Mouse (Mus musculus): ENCODE results near the gene Cdr2l. TPM values are rescaled to one million over a fixed set of nuclear protein-coding genes. Genes with fewer than 3 reads are reported as not detected.

Cdr2l gene
- polyA plus RNA-seq (2016; fragmentation: Nextera tagmentation; extraction: Ambion mirVana) = 16.1 and 21.4 TPM in 2 replicates

DNA sequence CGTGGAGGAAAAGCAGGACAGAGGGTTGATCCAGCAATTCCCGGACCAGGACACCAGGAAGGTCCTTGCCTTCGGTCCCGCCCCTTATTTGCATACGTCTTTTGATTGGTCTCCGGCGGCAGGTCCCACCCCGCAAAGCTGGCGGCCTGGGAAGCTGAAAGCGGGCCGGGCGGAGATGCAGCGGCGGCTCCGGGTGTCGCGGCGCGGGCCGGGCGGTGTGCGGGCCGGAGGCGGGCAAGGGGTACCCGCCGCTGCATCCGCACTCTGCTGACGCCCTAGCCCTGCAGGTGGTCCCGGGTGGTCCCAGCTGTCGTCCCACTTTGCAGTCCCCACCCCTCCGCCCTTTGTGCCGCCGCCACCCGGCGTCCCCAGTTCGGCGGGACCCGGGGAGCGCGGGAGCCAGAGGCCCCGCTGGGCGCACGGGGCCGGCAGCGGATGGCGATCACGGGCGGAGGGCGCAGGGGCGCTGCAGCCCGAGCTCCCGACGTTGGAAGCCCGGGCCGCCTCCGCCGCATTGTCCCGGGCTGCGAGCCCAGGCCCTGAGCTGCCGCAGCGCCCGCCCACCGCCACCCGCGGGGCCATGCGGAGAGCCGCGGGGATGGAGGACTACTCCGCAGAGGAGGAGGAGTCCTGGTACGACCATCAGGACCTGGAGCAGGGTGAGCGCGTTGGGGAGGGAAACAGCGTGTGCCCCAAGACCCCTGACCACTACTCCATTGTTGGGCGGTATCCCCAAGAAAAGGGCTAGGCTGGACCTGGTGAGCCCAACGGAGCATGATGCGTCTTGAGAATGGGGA, at the start of gene Cdr2l:
TSS of gene Cdr2l (plus strand) at position 174 of the 797 bp plus-strand sequence.
- under 1% methylated on average over 76 of the region's 76 CpGs for WGBS
- peak; percentile 92 for DNase-seq (ENCODE audit: low spot score)
- Histone ChIP-seq H3K4me1 (replicated peaks) (peaks cover 49% of the 10 kb centered on the region), H3K4me3 (peak within 1 kb of the TSS; percentile 87), H3K9me3 (0 out of 2 replicates have a peak, but pooled peaks cover 3% of the 10 kb centered on the region), H3K27ac (peak within 1 kb of the TSS; percentile 97), H3K27me3 (ENCODE audit: insufficient read depth, poor library complexity, severe bottlenecking) (peaks cover 16% of the 10 kb centered on the region; the same call in 1 of the 2 replicates), H3K36me3 (no peaks in the 10 kb centered on the region)

DNA sequence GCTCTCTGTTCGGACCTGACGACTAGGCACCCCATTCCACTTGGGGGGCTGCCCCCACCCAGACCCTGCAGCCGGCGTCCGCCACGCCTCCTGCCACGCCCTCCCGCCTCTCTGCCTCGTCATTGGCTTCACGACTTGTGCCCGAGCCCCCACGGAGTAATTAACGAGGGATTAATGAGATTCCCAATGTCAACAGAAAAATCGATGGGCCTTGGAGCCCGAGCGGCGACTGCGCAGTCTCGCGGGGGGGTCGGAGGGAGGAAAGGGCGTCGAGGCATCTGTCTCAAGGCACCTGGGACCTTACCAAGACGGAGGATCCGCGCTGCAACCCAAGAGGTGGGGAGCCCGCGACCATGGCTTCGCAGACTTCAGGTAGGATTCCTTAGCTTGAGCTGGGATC, 47.2 kb upstream of the Cdr2l start, which contains the start of gene Otop3:
TSS of gene Otop3 (plus strand) at position 201 of the 400 bp plus-strand sequence.
- H3K27ac ChIP-seq = no peak within 1 kb of the TSS; the same call in 1 of the 2 replicates
- H3K4me3 ChIP-seq = peak within 1 kb of the TSS; percentile 38
- H3K9me3 ChIP-seq = no peaks in the 10 kb centered on the region
- peaks cover 24% of the 10 kb centered on the region for H3K4me1 ChIP-seq (replicated peaks)
- H3K27me3 ChIP-seq (ENCODE audit: insufficient read depth, poor library complexity, severe bottlenecking) = peaks cover 84% of the 10 kb centered on the region
- WGBS = 6% methylated on average over 29 of the region's 29 CpGs
- peak; percentile 31 for DNase-seq (ENCODE audit: low spot score)
- no peaks in the 10 kb centered on the region for H3K36me3 ChIP-seq

DNA sequence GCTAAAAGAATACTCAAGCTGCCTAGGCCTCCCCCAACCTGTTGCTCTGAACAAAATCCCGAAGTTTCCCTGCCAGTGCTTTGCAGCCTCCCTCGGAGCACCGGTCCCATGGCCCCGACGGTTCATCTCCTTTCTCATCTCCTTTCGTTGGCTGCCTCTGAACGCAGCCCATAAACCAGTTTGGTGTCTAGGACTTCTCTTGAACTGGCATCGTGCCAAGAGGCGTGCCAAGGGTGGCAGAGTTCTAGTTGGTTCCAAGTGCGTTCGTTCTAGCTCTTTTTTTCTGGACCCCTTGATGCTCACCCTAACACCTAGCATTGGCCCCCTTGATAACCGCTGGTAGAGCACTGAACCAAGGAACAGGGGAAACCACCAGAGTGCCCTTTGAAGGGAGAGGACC, 46.5 kb upstream of the Cdr2l start:
- Histone ChIP-seq H3K4me1 (replicated peaks) (peaks cover 24% of the 10 kb centered on the region), H3K36me3 (no peaks in the 10 kb centered on the region), H3K4me3 (no peak overlapping the region), H3K27ac (no peak overlapping the region; the same call in 1 of the 2 replicates), H3K9me3 (no peaks in the 10 kb centered on the region), H3K27me3 (ENCODE audit: insufficient read depth, poor library complexity, severe bottlenecking) (peaks cover 86% of the 10 kb centered on the region)
- WGBS = 61% methylated on average over 12 of the region's 12 CpGs
- no peak for DNase-seq (ENCODE audit: low spot score)

DNA sequence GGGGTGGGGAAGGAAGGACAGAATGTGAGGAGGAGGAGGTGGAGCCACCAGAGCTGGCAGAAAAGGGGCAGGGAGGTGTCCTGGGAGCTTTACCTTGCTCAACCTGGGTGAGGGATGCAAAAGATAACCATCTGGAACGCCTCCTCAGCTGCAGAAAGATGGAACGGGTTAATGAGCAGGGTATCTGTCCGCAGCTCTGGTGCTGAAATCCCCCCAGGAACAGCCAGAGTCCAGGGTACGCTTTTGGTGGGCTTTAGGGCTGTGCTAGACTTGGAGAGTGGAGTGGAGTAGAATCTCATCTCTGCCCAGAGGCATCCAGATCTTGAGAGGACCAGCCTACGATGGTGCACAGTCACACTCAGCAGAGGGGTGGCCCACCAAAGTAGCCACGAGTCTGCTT, 45.6 kb upstream of the Cdr2l start:
- Histone ChIP-seq H3K9me3 (no peaks in the 10 kb centered on the region), H3K4me3 (no peak overlapping the region), H3K27me3 (ENCODE audit: insufficient read depth, poor library complexity, severe bottlenecking) (peaks cover 86% of the 10 kb centered on the region), H3K27ac (no peak overlapping the region), H3K4me1 (replicated peaks) (peaks cover 24% of the 10 kb centered on the region), H3K36me3 (no peaks in the 10 kb centered on the region)
- DNase-seq (ENCODE audit: low spot score) = peak; percentile 46
- WGBS = 22% methylated on average over 6 of the region's 6 CpGs

DNA sequence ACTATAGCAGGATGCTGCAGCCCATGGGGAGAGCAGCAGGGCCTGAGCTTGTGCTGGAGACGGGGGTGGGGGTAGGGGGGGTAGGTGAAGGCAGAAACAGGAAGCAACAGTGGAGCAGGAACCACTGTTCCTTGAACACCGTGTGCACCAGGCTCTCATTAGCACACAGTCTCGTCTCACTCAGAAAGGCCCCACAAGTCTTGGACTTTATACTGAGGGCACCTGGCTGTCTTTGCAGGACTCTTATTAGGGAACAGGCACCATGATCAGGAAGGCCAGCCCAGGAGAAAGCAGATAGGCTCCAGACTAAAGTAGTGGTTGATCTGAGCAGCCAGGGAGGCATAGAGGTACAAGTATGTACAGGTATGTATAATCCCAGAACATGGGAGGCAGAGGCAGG, 44.4 kb upstream of the Cdr2l start:
- WGBS = 66% methylated on average over 3 of the region's 3 CpGs
- Histone ChIP-seq H3K4me3 (no peak overlapping the region), H3K27ac (no peak overlapping the region), H3K4me1 (replicated peaks) (peaks cover 24% of the 10 kb centered on the region), H3K27me3 (ENCODE audit: insufficient read depth, poor library complexity, severe bottlenecking) (peaks cover 83% of the 10 kb centered on the region), H3K9me3 (no peaks in the 10 kb centered on the region), H3K36me3 (no peaks in the 10 kb centered on the region)
- DNase-seq (ENCODE audit: low spot score) = no peak

DNA sequence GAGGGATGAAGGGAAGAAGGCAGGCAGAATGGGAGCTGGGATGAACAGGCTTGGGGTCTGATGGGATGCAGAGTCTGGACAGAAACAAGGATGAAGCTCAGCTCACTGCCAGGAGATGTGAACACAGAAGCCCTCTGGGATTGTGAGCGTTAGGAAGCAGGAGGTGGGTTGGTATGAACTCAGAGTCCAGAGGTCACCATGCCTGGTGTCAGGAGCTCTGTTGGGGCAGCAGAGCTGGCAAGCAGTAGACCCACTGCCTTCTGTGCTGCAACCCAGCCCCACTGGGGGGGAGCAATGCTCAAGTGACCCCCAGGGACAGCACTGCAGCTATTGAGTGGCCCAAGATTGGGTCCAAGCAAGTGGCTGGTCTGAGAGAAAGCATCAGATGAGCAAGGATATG, 43.9 kb upstream of the Cdr2l start:
- DNase-seq (ENCODE audit: low spot score) = no peak
- Histone ChIP-seq H3K4me3 (no peak overlapping the region), H3K9me3 (no peaks in the 10 kb centered on the region), H3K27me3 (ENCODE audit: insufficient read depth, poor library complexity, severe bottlenecking) (peaks cover 78% of the 10 kb centered on the region), H3K36me3 (no peaks in the 10 kb centered on the region), H3K27ac (no peak overlapping the region), H3K4me1 (replicated peaks) (peaks cover 24% of the 10 kb centered on the region)
- WGBS = 71% methylated on average over 1 of the region's 1 CpGs

DNA sequence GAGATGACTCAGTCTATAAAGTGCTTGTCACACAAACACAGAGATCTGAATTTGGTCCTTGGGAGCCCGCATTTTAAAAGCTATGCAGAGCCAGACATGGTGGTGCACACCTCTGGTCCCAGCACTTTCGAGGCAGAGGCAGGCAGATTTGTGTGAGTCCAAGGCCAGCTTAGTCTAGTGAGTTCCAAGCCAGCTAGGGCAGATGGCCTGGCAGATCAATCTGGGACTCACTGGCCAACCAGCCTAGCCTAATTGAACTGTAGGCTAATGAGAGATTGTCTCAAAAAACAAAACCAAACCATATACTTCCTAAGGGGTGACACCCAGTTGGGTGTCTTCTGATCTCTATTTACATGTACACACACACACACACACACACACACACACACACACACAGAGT, 40.5 kb upstream of the Cdr2l start:
- Histone ChIP-seq H3K4me3 (no peak overlapping the region), H3K27ac (no peak overlapping the region), H3K36me3 (no peaks in the 10 kb centered on the region), H3K4me1 (replicated peaks) (peaks cover 21% of the 10 kb centered on the region), H3K27me3 (ENCODE audit: insufficient read depth, poor library complexity, severe bottlenecking) (peaks cover 76% of the 10 kb centered on the region), H3K9me3 (no peaks in the 10 kb centered on the region)
- WGBS = 70% methylated on average over 2 of the region's 2 CpGs
- no peak for DNase-seq (ENCODE audit: low spot score)

DNA sequence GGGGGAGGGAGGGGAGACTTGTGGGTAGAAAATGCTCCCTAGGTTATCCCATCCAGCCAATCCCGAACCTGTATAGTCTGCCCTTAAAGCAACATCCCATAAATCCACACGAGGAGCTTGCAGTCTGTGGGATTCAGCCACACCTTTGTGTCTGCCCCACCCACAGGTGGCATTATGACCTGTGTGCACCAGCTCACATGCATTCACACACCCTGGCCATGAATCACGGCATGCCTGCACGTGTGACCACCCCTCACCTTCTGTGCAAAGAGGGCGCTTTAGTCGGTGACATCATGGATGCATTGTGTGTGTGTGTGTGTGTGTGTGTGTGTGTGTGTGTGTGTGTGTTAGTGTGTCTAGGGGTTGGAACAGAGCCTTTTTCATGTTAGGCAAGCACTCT, 39.9 kb upstream of the Cdr2l start:
- Histone ChIP-seq H3K27ac (no peak overlapping the region), H3K4me3 (no peak overlapping the region), H3K27me3 (ENCODE audit: insufficient read depth, poor library complexity, severe bottlenecking) (peaks cover 76% of the 10 kb centered on the region), H3K4me1 (replicated peaks) (peaks cover 24% of the 10 kb centered on the region), H3K9me3 (no peaks in the 10 kb centered on the region), H3K36me3 (no peaks in the 10 kb centered on the region)
- DNase-seq (ENCODE audit: low spot score) = no peak
- 77% methylated on average over 6 of the region's 6 CpGs for WGBS

DNA sequence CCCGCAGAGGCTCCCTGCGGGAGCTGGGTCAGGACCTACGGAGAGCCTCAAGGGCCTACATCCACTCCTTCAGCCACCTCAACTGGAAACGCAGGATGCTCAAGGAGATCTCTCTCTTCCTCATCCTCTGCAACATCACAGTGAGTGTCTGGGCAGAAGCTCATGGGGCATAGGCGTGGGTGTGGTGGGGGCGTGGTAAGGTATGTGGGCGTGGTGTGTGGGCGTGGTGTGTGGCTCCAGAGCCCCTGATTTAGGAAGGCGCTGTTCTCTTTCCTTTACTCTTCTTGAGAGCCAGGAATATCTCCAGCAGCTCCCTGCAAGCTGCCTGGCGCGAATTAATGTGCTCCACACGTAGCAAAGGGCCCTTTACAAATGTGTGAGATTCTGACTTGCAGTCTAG, 36.7 kb upstream of the Cdr2l start:
- no peak overlapping the region for H3K27ac ChIP-seq
- peaks cover 8% of the 10 kb centered on the region; the same call in 1 of the 2 replicates for H3K36me3 ChIP-seq
- H3K4me3 ChIP-seq = no peak overlapping the region
- no peaks in the 10 kb centered on the region for H3K9me3 ChIP-seq
- no peak for DNase-seq (ENCODE audit: low spot score)
- peaks cover 76% of the 10 kb centered on the region for H3K27me3 ChIP-seq (ENCODE audit: insufficient read depth, poor library complexity, severe bottlenecking)
- WGBS = 10% methylated on average over 12 of the region's 12 CpGs
- H3K4me1 ChIP-seq (replicated peaks) = peaks cover 22% of the 10 kb centered on the region

DNA sequence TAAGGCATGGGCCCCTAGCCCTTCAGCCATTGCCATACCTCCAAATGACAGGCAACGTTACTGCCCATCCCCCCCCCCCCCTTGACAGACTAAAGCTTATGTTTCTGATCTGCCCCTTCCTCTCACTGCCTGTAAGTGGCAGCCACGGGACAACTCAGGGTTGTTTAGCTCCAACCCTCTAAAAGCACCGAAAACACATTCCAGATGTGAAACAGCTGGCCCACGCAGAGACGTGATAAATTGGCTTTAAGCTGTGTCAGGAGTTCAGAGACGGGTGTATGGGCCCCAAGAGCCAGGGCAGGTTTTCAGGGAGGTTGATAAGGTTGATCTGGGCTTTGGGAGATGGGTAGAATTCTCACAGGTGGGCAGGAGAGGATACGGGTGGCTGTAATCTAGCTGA, 36.2 kb upstream of the Cdr2l start:
- H3K27ac ChIP-seq = no peak overlapping the region
- peaks cover 76% of the 10 kb centered on the region for H3K27me3 ChIP-seq (ENCODE audit: insufficient read depth, poor library complexity, severe bottlenecking)
- 46% methylated on average over 7 of the region's 7 CpGs for WGBS
- no peaks in the 10 kb centered on the region for H3K9me3 ChIP-seq
- DNase-seq (ENCODE audit: low spot score) = peak; percentile 31
- H3K36me3 ChIP-seq = peaks cover 8% of the 10 kb centered on the region; the same call in 1 of the 2 replicates
- H3K4me1 ChIP-seq (replicated peaks) = peaks cover 22% of the 10 kb centered on the region
- H3K4me3 ChIP-seq = no peak overlapping the region

DNA sequence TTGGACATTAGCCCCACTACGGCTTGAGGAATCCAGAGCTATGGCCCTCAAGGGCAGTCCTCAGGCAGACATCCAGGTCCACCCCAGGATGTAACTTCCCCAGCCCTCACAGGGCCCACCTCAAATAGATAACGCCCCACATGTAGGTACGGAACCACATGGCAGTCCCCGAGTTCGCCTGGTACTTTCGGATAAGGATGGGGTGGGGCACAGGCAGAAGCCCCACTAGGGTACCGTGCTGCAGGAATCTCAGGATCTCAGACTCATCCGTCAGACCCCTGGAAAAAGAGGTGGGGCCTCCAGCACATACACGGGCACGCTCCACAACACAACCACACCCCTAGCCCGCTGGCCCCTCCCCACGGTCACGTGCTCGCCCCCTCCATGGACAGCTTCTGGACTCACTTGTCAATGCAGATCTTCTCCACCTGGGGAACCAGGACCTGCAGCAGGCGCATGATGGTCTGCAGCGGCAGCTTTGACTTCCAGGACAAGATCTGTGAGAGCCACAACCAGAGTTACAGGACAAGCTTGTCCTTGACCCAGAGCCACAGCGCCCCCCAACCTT, 33.0 kb upstream of the Cdr2l start:
- WGBS = 58% methylated on average over 17 of the region's 17 CpGs
- peaks cover 17% of the 10 kb centered on the region for H3K36me3 ChIP-seq
- no peak overlapping the region for H3K27ac ChIP-seq
- peaks cover 82% of the 10 kb centered on the region for H3K27me3 ChIP-seq (ENCODE audit: insufficient read depth, poor library complexity, severe bottlenecking)
- H3K9me3 ChIP-seq = no peaks in the 10 kb centered on the region
- DNase-seq (ENCODE audit: low spot score) = no peak
- H3K4me3 ChIP-seq = no peak overlapping the region
- peaks cover 22% of the 10 kb centered on the region for H3K4me1 ChIP-seq (replicated peaks)

DNA sequence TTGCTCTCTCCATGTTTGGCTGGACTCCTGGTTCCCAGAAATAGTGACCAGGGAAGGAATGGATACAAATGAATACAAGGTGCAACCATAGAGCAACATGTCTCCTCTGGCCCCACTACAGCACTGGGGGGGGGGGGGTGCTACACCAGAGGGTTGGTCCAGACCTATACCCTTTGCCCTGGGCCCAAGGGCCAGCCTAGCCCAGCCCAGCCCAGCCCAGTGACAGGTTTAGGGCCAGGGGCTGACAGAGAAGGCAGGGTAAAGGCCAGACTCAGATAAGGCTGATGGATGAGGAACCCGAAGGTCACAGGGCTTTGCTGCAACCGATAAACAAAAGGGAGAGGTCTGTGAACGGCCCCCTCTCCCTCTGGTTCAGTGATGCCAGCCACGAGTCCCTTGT, 31.7 kb upstream of the Cdr2l start:
- no peak overlapping the region for H3K27ac ChIP-seq
- DNase-seq (ENCODE audit: low spot score) = no peak
- H3K36me3 ChIP-seq = peaks cover 17% of the 10 kb centered on the region
- no peak overlapping the region for H3K4me3 ChIP-seq
- H3K27me3 ChIP-seq (ENCODE audit: insufficient read depth, poor library complexity, severe bottlenecking) = peaks cover 76% of the 10 kb centered on the region
- whole genome bisulfite sequencing = 67% methylated on average over 4 of the region's 4 CpGs
- H3K9me3 ChIP-seq = no peaks in the 10 kb centered on the region
- peaks cover 14% of the 10 kb centered on the region for H3K4me1 ChIP-seq (replicated peaks)

DNA sequence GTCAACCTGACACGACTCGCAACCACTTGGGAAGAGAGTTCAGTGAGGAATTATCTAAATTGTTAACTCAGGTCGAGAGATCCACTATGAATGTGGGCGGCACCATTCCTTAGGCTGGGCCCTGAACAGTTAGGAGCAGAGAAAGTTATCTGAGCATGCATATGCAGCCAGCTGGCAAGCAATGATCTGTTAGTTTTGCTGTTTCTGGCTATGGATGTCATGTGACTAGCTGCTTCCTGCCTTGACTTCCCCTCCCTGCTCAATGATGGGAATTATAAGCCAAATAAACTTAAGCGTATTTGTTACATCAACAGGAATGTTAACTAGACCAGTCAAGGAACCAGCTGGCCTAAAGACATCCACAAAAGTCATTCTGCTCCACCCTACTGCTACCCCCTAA, 28.3 kb upstream of the Cdr2l start:
- H3K27ac ChIP-seq = no peak overlapping the region
- no peak overlapping the region for H3K4me3 ChIP-seq
- peaks cover 68% of the 10 kb centered on the region for H3K27me3 ChIP-seq (ENCODE audit: insufficient read depth, poor library complexity, severe bottlenecking)
- DNase-seq (ENCODE audit: low spot score) = no peak
- peaks cover 17% of the 10 kb centered on the region for H3K36me3 ChIP-seq
- no peaks in the 10 kb centered on the region for H3K9me3 ChIP-seq
- WGBS = 88% methylated on average over 5 of the region's 5 CpGs
- H3K4me1 ChIP-seq (replicated peaks) = peaks cover 5% of the 10 kb centered on the region; the same call in 1 of the 2 replicates

Data from hindbrain, embryonic 10.5 days (tissue).